In genomic region chr8:9692370-9692769, GRCm38 (mm10) we compare ENCODE assay signal across 23 mouse cellular contexts.
A peak's percentile ranks its signal among the peaks of the same experiment; 100 is the strongest.
DNase-seq lines count a peak whose midpoint lies in the region; ATAC-seq and TF ChIP-seq lines count a peak whose summit lies in the region.
"Had no signal": no experiment of that assay in that cellular context is flagged by ENCODE, and none has a peak within 500 bp of the region (broad histone marks: within the 10 kb centered on the region; RNA-seq: fewer than 3 reads in every experiment).

No protein-coding gene starts in this region.

- no peak for TF ChIP-seq POLR2A in heart, adult 2 months (IDR thresholded peaks at IDR 0.05; ENCODE audit: insufficient read depth, low read depth, low read length)
- no peak for TF ChIP-seq POLR2A in limb, embryonic 14.5 days (IDR thresholded peaks at IDR 0.05; ENCODE audit: borderline replicate concordance, extremely low read depth, insufficient read depth, insufficient read length)

- no peak for TF ChIP-seq EP300 in heart, adult 2 months (IDR thresholded peaks at IDR 0.05; ENCODE audit: insufficient read depth, low read depth, low read length)

- H3K27me3 ChIP-seq in heart, embryonic 12.5 days (replicated peaks): no peaks in the 10 kb centered on the region
- H3K27me3 ChIP-seq in heart, adult 2 months (ENCODE audit: control insufficient read depth, insufficient read depth, low read length): no peaks in the 10 kb centered on the region
- no peaks in the 10 kb centered on the region for H3K27me3 ChIP-seq in limb, embryonic 13.5 days
- no peaks in the 10 kb centered on the region for H3K27me3 ChIP-seq in limb, embryonic 10.5 days (ENCODE audit: low read depth, poor library complexity, severe bottlenecking)
- H3K27me3 ChIP-seq in limb, embryonic 14.5 days (ENCODE audit: control insufficient read depth, insufficient read depth, low read length): no peaks in the 10 kb centered on the region
- H3K27me3 ChIP-seq: embryonic facial prominence, embryonic 13.5 days; forebrain, embryonic 13.5 days; hindbrain, embryonic 15.5 days; limb, embryonic 12.5 days; liver, embryonic 13.5 days; midbrain, embryonic 12.5 days; neural tube, embryonic 12.5 days had no signal

- ATAC-seq in heart, embryonic 12.5 days (ENCODE audit: insufficient number of reproducible peaks, low FRiP score): no peak
- peak; percentile 51; the same call in 1 of the 2 replicates for ATAC-seq in limb, embryonic 13.5 days (ENCODE audit: low FRiP score, low read depth)
- ATAC-seq in limb, embryonic 14.5 days (ENCODE audit: low FRiP score, low read depth): peak; percentile 53; the same call in 1 of the 2 replicates
- ATAC-seq in monocyte, adult 5-6 weeks (replicated peaks; ENCODE audit: insufficient number of reproducible peaks, low FRiP score, low TSS enrichment, poor library complexity, severe bottlenecking): no peak
- ATAC-seq: forebrain, embryonic 13.5 days; intestine, embryonic 16.5 days had no signal

- no peak for TF ChIP-seq CTCF in heart, adult 2 months (IDR thresholded peaks at IDR 0.05)

- 39% methylated on average over 5 of the region's 5 CpGs for WGBS in heart, embryonic 12.5 days
- WGBS in heart, adult 2 months: 30% methylated on average over 5 of the region's 5 CpGs
- WGBS in limb, embryonic 13.5 days: 28% methylated on average over 5 of the region's 5 CpGs
- WGBS in limb, embryonic 10.5 days: 53% methylated on average over 5 of the region's 5 CpGs
- WGBS in limb, embryonic 14.5 days: 23% methylated on average over 5 of the region's 5 CpGs

- H3K4me1 ChIP-seq in heart, embryonic 12.5 days (replicated peaks): no peaks in the 10 kb centered on the region
- no peaks in the 10 kb centered on the region for H3K4me1 ChIP-seq in heart, adult 2 months (ENCODE audit: control insufficient read depth, insufficient read depth, low read length)
- H3K4me1 ChIP-seq in limb, embryonic 13.5 days: 0 out of 2 replicates have a peak, but pooled peaks cover 4% of the 10 kb centered on the region
- peaks cover 8% of the 10 kb centered on the region; the same call in 1 of the 2 replicates for H3K4me1 ChIP-seq in limb, embryonic 10.5 days
- H3K4me1 ChIP-seq in limb, embryonic 14.5 days (ENCODE audit: control insufficient read depth, insufficient read depth, low read length): no peaks in the 10 kb centered on the region
- H3K4me1 ChIP-seq: forebrain, embryonic 13.5 days; liver, embryonic 13.5 days; midbrain, embryonic 12.5 days had no signal

- no peaks in the 10 kb centered on the region for H3K9me3 ChIP-seq in heart, embryonic 12.5 days (replicated peaks)
- H3K9me3 ChIP-seq in limb, embryonic 13.5 days: no peaks in the 10 kb centered on the region
- H3K9me3 ChIP-seq in limb, embryonic 10.5 days (replicated peaks): no peaks in the 10 kb centered on the region
- no peaks in the 10 kb centered on the region for H3K9me3 ChIP-seq in limb, embryonic 14.5 days (ENCODE audit: control insufficient read depth, low read length)
- H3K9me3 ChIP-seq: embryonic facial prominence, embryonic 13.5 days; forebrain, embryonic 13.5 days; hindbrain, embryonic 15.5 days; limb, embryonic 12.5 days; liver, embryonic 13.5 days; midbrain, embryonic 12.5 days; neural tube, embryonic 12.5 days had no signal

- no peak overlapping the region for H3K4me3 ChIP-seq in heart, embryonic 12.5 days
- no peak overlapping the region for H3K4me3 ChIP-seq in heart, adult 2 months
- H3K4me3 ChIP-seq in limb, embryonic 13.5 days: no peak overlapping the region
- H3K4me3 ChIP-seq in limb, embryonic 10.5 days: no peak overlapping the region
- no peak overlapping the region for H3K4me3 ChIP-seq in limb, embryonic 14.5 days (replicated peaks; ENCODE audit: low read length)
- H3K4me3 ChIP-seq: embryonic facial prominence, embryonic 13.5 days; forebrain, embryonic 13.5 days; hindbrain, embryonic 15.5 days; limb, embryonic 12.5 days; liver, embryonic 13.5 days; midbrain, embryonic 12.5 days; neural tube, embryonic 12.5 days had no signal

- no peak overlapping the region for H3K9ac ChIP-seq in heart, embryonic 12.5 days
- H3K9ac ChIP-seq in heart, adult 2 months (ENCODE audit: low read depth, low read length): no peak overlapping the region
- no peak overlapping the region for H3K9ac ChIP-seq in limb, embryonic 13.5 days
- H3K9ac ChIP-seq in limb, embryonic 14.5 days (ENCODE audit: low read depth, low read length, severe bottlenecking): no peak overlapping the region
- H3K9ac ChIP-seq: embryonic facial prominence, embryonic 13.5 days; forebrain, embryonic 13.5 days; hindbrain, embryonic 15.5 days; limb, embryonic 12.5 days; liver, embryonic 13.5 days; midbrain, embryonic 12.5 days; neural tube, embryonic 12.5 days had no signal

- H3K4me2 ChIP-seq in heart, embryonic 12.5 days: 0 out of 2 replicates have a peak overlapping the region, but pooled peaks have one; percentile 10
- no peak overlapping the region for H3K4me2 ChIP-seq in limb, embryonic 13.5 days (replicated peaks)
- no peak overlapping the region for H3K4me2 ChIP-seq in limb, embryonic 14.5 days (replicated peaks; ENCODE audit: low read depth, low read length, severe bottlenecking)
- H3K4me2 ChIP-seq: embryonic facial prominence, embryonic 13.5 days; forebrain, embryonic 13.5 days; hindbrain, embryonic 15.5 days; limb, embryonic 12.5 days; liver, embryonic 13.5 days; midbrain, embryonic 12.5 days; neural tube, embryonic 12.5 days had no signal

- intact Hi-C loops in heart, adult 2 months (cut with DNase I): no loop called here

- H3K79me2 ChIP-seq in heart, adult 2 months (replicated peaks; ENCODE audit: control insufficient read depth, insufficient read depth, low read length): no peaks in the 10 kb centered on the region

- no peak overlapping the region for H3K27ac ChIP-seq in heart, embryonic 12.5 days (ENCODE audit: poor library complexity, severe bottlenecking)
- H3K27ac ChIP-seq in heart, adult 2 months: no peak overlapping the region
- H3K27ac ChIP-seq in limb, embryonic 13.5 days: no peak overlapping the region
- H3K27ac ChIP-seq in limb, embryonic 10.5 days: no peak overlapping the region
- H3K27ac ChIP-seq in limb, embryonic 14.5 days (replicated peaks; ENCODE audit: low read depth, low read length): no peak overlapping the region
- H3K27ac ChIP-seq: embryonic facial prominence, embryonic 13.5 days; forebrain, embryonic 13.5 days; hindbrain, embryonic 15.5 days; limb, embryonic 12.5 days; liver, embryonic 13.5 days; midbrain, embryonic 12.5 days; neural tube, embryonic 12.5 days had no signal

- peak; percentile 10 for DNase-seq in adrenal gland, postnatal 10 days
- no peak for DNase-seq in adrenal gland, adult 18-20 months (ENCODE audit: low spot score in 2 of 2)
- DNase-seq in heart, adult 2 months: no peak
- no peak for DNase-seq in limb, embryonic 10.5 days (ENCODE audit: low spot score)
- no peak for DNase-seq in limb, embryonic 14.5 days (ENCODE audit: low spot score)
- DNase-seq: cerebellum, adult 9-11 months; gastrocnemius, postnatal 14 days; heart, adult 18-20 months; kidney, adult 9 months; kidney, postnatal 14 days; liver, embryonic 13.5 days; lung, adult 2 months; lung, postnatal 14 days had no signal

- H3K36me3 ChIP-seq in heart, embryonic 12.5 days: no peaks in the 10 kb centered on the region
- H3K36me3 ChIP-seq in heart, adult 2 months (ENCODE audit: control insufficient read depth, insufficient read depth, low read length): no peaks in the 10 kb centered on the region
- no peaks in the 10 kb centered on the region for H3K36me3 ChIP-seq in limb, embryonic 13.5 days
- H3K36me3 ChIP-seq in limb, embryonic 10.5 days: no peaks in the 10 kb centered on the region
- H3K36me3 ChIP-seq in limb, embryonic 14.5 days (ENCODE audit: control insufficient read depth, insufficient read depth, low read length): no peaks in the 10 kb centered on the region
- H3K36me3 ChIP-seq: embryonic facial prominence, embryonic 13.5 days; hindbrain, embryonic 15.5 days; limb, embryonic 12.5 days; liver, embryonic 13.5 days; midbrain, embryonic 12.5 days; neural tube, embryonic 12.5 days had no signal

Comparison
In these comparisons a context has a peak if more than half of its experiments do, and no peak if none do; other contexts are left out.
1. ATAC-seq: peak in limb, embryonic 13.5 days (single experiment) and limb, embryonic 14.5 days (single experiment); none in heart, embryonic 12.5 days (single experiment) and monocyte, adult 5-6 weeks (single experiment).